Mouse (Mus musculus) kidney, adult 2 months (tissue): ENCODE measurements around the gene Borcs6. TPM values are rescaled to one million over a fixed set of nuclear protein-coding genes. Genes with fewer than 3 reads are reported as not detected.

Experiments used
- DNase-seq: peaks from one replicate; pipeline ENCODE4 v3.0.0; 2021
- H3K27ac ChIP-seq: fragments of 200-500 bp; 2 replicates; pipeline ENCODE4 v1.5.1; 2012; ENCODE audit warnings: low read depth, low read length, control low read depth, inconsistent platforms; ENCODE audit not compliant: insufficient read depth
- H3K27me3 ChIP-seq: fragments of 200-500 bp; replicated peaks from 2 replicates; pipeline ENCODE4 v1.6.1; 2012; ENCODE audit warnings: mild to moderate bottlenecking, moderate library complexity, low read length, inconsistent platforms; ENCODE audit not compliant: control insufficient read depth, insufficient read depth
- H3K36me3 ChIP-seq: fragments of 200-500 bp; 2 replicates; pipeline ENCODE4 v1.6.1; 2012; ENCODE audit warnings: mild to moderate bottlenecking, moderate library complexity, low read length, inconsistent platforms; ENCODE audit not compliant: control insufficient read depth, insufficient read depth
- H3K4me1 ChIP-seq: fragments of 200-500 bp; 2 replicates; pipeline ENCODE4 v1.6.1; 2011; ENCODE audit warnings: low read length; ENCODE audit not compliant: control insufficient read depth, insufficient read depth
- H3K4me3 ChIP-seq: fragments of 200-500 bp; 2 replicates; pipeline ENCODE4 v1.5.1; 2011; ENCODE audit warnings: mild to moderate bottlenecking, low read depth, low read length, control low read depth; ENCODE audit not compliant: insufficient read depth
- CTCF ChIP-seq: fragments of 200-500 bp; conservative IDR thresholded peaks from 2 replicates; pipeline ENCODE4 v1.5.1; 2011; ENCODE audit warnings: low read depth, mild to moderate bottlenecking, control low read depth, low read length, moderate library complexity, mixed read lengths; ENCODE audit not compliant: insufficient read depth, insufficient read length
- POLR2A ChIP-seq: fragments of 200-500 bp; IDR thresholded peaks from one replicate; pipeline ENCODE4 v1.6.1; 2011; ENCODE audit warnings: low read depth, low read length, control low read depth
- WGBS: fragments of 180-500 bp; shearing (Covaris S2); methylation state at CpG from one replicate; pipeline ENCODE4 v1.1.7; 2018; 5-methylcytosine and 5-hydroxymethylcytosine counted together
- polyA plus RNA-seq: library from polyadenylated mRNA; depleted of rRNA; stranded (reverse); fragments of >200 nt; gene quantifications from 2 replicates; pipeline ENCODE4 v1.2.3, GENCODE M21; 2012

Gene Borcs6
- polyA plus RNA-seq, 1 experiment: 14.8 TPM

GRCm38 (mm10) chr11:69070590-69071222 is 11.2 kb downstream of the Borcs6 start, which contains the start of gene Tmem107:
TSS of gene Tmem107 (plus strand) at chr11:69070806.
- DNase-seq: peak; percentile 97
- Histone ChIP-seq H3K36me3 (no peaks in the 10 kb centered on the region), H3K27me3 (no peaks in the 10 kb centered on the region), H3K4me1 (peaks cover 24% of the 10 kb centered on the region; the same call in 1 of the 2 replicates), H3K27ac (peak within 1 kb of the TSS; percentile 71), H3K4me3 (peak within 1 kb of the TSS; percentile 95)
- TF ChIP-seq POLR2A (peak; percentile 92), CTCF (no peak)
- 1% methylated on average over 47 of the region's 47 CpGs for WGBS

- Histone ChIP-seq H3K4me1 (peaks cover 23% of the 10 kb centered on the region; the same call in 1 of the 2 replicates), H3K36me3 (no peaks in the 10 kb centered on the region), H3K27ac (peak overlapping the region; percentile 24; the same call in 1 of the 2 replicates), H3K4me3 (peak overlapping the region; percentile 95), H3K27me3 (no peaks in the 10 kb centered on the region)
- DNase-seq: no peak
- WGBS: 26% methylated on average over 9 of the region's 9 CpGs
- TF ChIP-seq CTCF: no peak
- no peak for TF ChIP-seq POLR2A
These were observed 11.7 kb downstream of the Borcs6 start for GRCm38 (mm10) chr11:69071262-69071661.

GRCm38 (mm10) chr11:69072234-69072633 is 12.7 kb downstream of the Borcs6 start:
- TF ChIP-seq CTCF (no peak), POLR2A (no peak)
- Histone ChIP-seq H3K36me3 (no peaks in the 10 kb centered on the region), H3K27me3 (no peaks in the 10 kb centered on the region), H3K27ac (no peak overlapping the region), H3K4me3 (no peak overlapping the region), H3K4me1 (peaks cover 16% of the 10 kb centered on the region; the same call in 1 of the 2 replicates)
- 85% methylated on average over 11 of the region's 11 CpGs for WGBS
- DNase-seq: no peak

GRCm38 (mm10) chr11:69072666-69073064 is 13.1 kb downstream of the Borcs6 start:
- no peak for TF ChIP-seq CTCF
- H3K36me3 ChIP-seq: no peaks in the 10 kb centered on the region
- 0 out of 2 replicates have a peak overlapping the region, but pooled peaks have one; percentile 4 for H3K27ac ChIP-seq
- WGBS: 5% methylated on average over 9 of the region's 9 CpGs
- H3K27me3 ChIP-seq: no peaks in the 10 kb centered on the region
- peak overlapping the region; percentile 40; the same call in 1 of the 2 replicates for H3K4me3 ChIP-seq
- DNase-seq: no peak
- H3K4me1 ChIP-seq: peaks cover 12% of the 10 kb centered on the region; the same call in 1 of the 2 replicates

- under 1% methylated on average over 14 of the region's 14 CpGs for WGBS
- Histone ChIP-seq H3K27me3 (no peaks in the 10 kb centered on the region), H3K36me3 (no peaks in the 10 kb centered on the region), H3K4me3 (peak overlapping the region; percentile 17; the same call in 1 of the 2 replicates), H3K4me1 (peaks cover 11% of the 10 kb centered on the region; the same call in 1 of the 2 replicates), H3K27ac (peak overlapping the region; percentile 100)
- TF ChIP-seq POLR2A: no peak
- TF ChIP-seq CTCF: no peak
- peak; percentile 96 for DNase-seq
These were observed 13.8 kb downstream of the Borcs6 start for GRCm38 (mm10) chr11:69073065-69073888.

GRCm38 (mm10) chr11:69073951-69074775 is 14.6 kb downstream of the Borcs6 start:
- no peak overlapping the region for H3K27ac ChIP-seq

GRCm38 (mm10) chr11:69074776-69075069 is 15.2 kb downstream of the Borcs6 start:
- peaks cover 11% of the 10 kb centered on the region; the same call in 1 of the 2 replicates for H3K4me1 ChIP-seq
- no peak overlapping the region for H3K4me3 ChIP-seq
- DNase-seq: no peak
- H3K36me3 ChIP-seq: no peaks in the 10 kb centered on the region
- H3K27me3 ChIP-seq: no peaks in the 10 kb centered on the region
- H3K27ac ChIP-seq: no peak overlapping the region
- WGBS: 68% methylated on average over 2 of the region's 2 CpGs
- no peak for TF ChIP-seq POLR2A

More at GRCm38 (mm10) chr11:69073951-69074775, 14.6 kb downstream of the Borcs6 start:
- no peak for DNase-seq
- Histone ChIP-seq H3K36me3 (no peaks in the 10 kb centered on the region), H3K4me3 (no peak overlapping the region), H3K27me3 (no peaks in the 10 kb centered on the region), H3K4me1 (peaks cover 11% of the 10 kb centered on the region; the same call in 1 of the 2 replicates)
- 62% methylated on average over 6 of the region's 6 CpGs for WGBS
- TF ChIP-seq POLR2A (no peak), CTCF (no peak)
